Mouse (Mus musculus) hindbrain, embryonic 14.5 days (tissue): Measurements from ENCODE around the gene Oscar. TPM values are rescaled to one million over a fixed set of nuclear protein-coding genes. Genes with fewer than 3 reads are reported as not detected.

Source experiments
- ATAC-seq: fragments of 200-750 bp; cut with Nextera tagmentation; 2 replicates; pipeline ENCODE4 v1.8.0; 2017; ENCODE audit warnings: moderate number of reproducible peaks, mild to moderate bottlenecking, moderate TSS enrichment, moderate library complexity; ENCODE audit not compliant: low FRiP score
- DNase-seq: peaks from one replicate; pipeline ENCODE4 v3.0.0-alpha.2; 2015; ENCODE audit warnings: low spot score
- H3K27ac ChIP-seq: fragments of 300-500 bp; sonication (generic); 2 replicates; pipeline ENCODE4 v1.5.1; 2014; ENCODE audit warnings: mild to moderate bottlenecking, moderate library complexity
- H3K27me3 ChIP-seq: fragments of 300-500 bp; sonication (generic); 2 replicates; pipeline ENCODE4 v1.6.1; 2014; ENCODE audit warnings: mild to moderate bottlenecking, low read length, mixed read lengths; ENCODE audit not compliant: control insufficient read depth, insufficient read depth
- H3K36me3 ChIP-seq: fragments of 300-500 bp; sonication (generic); replicated peaks from 2 replicates; pipeline ENCODE4 v1.6.1; 2014; ENCODE audit not compliant: control insufficient read depth, insufficient read depth
- H3K4me1 ChIP-seq: fragments of 300-500 bp; sonication (generic); replicated peaks from 2 replicates; pipeline ENCODE4 v1.6.1; 2014; ENCODE audit warnings: antibody characterized with exemption, low read length, mixed read lengths; ENCODE audit not compliant: control insufficient read depth, insufficient read depth
- H3K4me2 ChIP-seq: fragments of 300-500 bp; sonication (generic); replicated peaks from 2 replicates; pipeline ENCODE4 v1.6.1; 2014; ENCODE audit warnings: mild to moderate bottlenecking, moderate library complexity
- H3K4me3 ChIP-seq: fragments of 300-500 bp; sonication (generic); replicated peaks from 2 replicates; pipeline ENCODE4 v1.5.1; 2014; ENCODE audit warnings: mild to moderate bottlenecking, low read length
- H3K9ac ChIP-seq: fragments of 300-500 bp; sonication (generic); 2 replicates; pipeline ENCODE4 v1.6.1; 2014
- H3K9me3 ChIP-seq: fragments of 300-500 bp; sonication (generic); 2 replicates; pipeline ENCODE4 v1.6.1; 2016; ENCODE audit warnings: low read length; ENCODE audit not compliant: control insufficient read depth
- WGBS: fragments of 180-500 bp; shearing (Covaris S2); extraction: QIAGEN DNeasy Blood & Tissue Kit; methylation state at CpG from one replicate; pipeline ENCODE4 v1.1.7; 2014; 5-methylcytosine and 5-hydroxymethylcytosine counted together
- polyA plus RNA-seq: library from polyadenylated mRNA; unstranded; fragments of >200 nt; fragmentation: Nextera tagmentation; extraction: Ambion mirVana; gene quantifications from 2 replicates; pipeline ENCODE4 v1.2.1, GENCODE M21; 2014

Oscar gene
- polyA plus RNA-seq, 1 experiment from 2014 or later: 0.39 TPM

GRCm38 (mm10) chr7:3616389-3617241 is 658 bp upstream of the Oscar start:
- Histone ChIP-seq H3K36me3 (peaks cover 30% of the 10 kb centered on the region), H3K27me3 (no peaks in the 10 kb centered on the region), H3K27ac (no peak overlapping the region), H3K9me3 (no peaks in the 10 kb centered on the region), H3K4me1 (peaks cover 12% of the 10 kb centered on the region), H3K4me3 (peak overlapping the region; percentile 74), H3K9ac (no peak overlapping the region), H3K4me2 (peak overlapping the region; percentile 86)
- WGBS: 42% methylated on average over 6 of the region's 6 CpGs
- ATAC-seq (peak; percentile 3; the same call in 1 of the 2 replicates), DNase-seq (no peak)

DNA sequence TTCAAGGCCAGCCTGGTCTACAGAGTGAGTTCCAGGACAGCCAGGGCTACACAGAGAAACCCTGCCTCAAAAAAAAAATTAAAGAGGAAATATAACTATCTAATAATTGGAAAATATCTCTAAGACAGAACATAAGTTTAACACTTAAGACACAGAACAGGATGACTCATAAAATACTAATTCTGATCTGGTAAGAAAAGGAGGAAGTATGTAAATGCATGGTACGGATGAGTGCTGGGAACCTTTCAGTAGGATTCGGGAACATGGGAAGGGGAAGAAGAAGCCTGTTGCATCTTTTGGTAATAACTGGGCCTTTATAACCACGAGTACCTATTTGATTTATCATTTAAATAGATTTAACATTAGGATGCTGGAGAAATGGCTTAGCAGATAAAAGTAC is 1.9 kb downstream of the Oscar start:
- Histone ChIP-seq H3K9ac (no peak overlapping the region), H3K36me3 (peaks cover 5% of the 10 kb centered on the region), H3K27me3 (no peaks in the 10 kb centered on the region), H3K4me2 (no peak overlapping the region), H3K4me1 (peaks cover 12% of the 10 kb centered on the region), H3K9me3 (no peaks in the 10 kb centered on the region), H3K4me3 (no peak overlapping the region), H3K27ac (no peak overlapping the region)
- ATAC-seq: no peak
- WGBS: 85% methylated on average over 3 of the region's 3 CpGs
- DNase-seq: no peak

- WGBS: 87% methylated on average over 13 of the region's 13 CpGs
Observed at GRCm38 (mm10) chr7:3611006-3611405, 5.0 kb downstream of the Oscar start.

GRCm38 (mm10) chr7:3610437-3610836 is 5.5 kb downstream of the Oscar start:
- Histone ChIP-seq H3K27ac (no peak overlapping the region), H3K4me2 (no peak overlapping the region), H3K4me1 (no peaks in the 10 kb centered on the region), H3K27me3 (no peaks in the 10 kb centered on the region), H3K4me3 (no peak overlapping the region), H3K9ac (no peak overlapping the region), H3K9me3 (no peaks in the 10 kb centered on the region), H3K36me3 (no peaks in the 10 kb centered on the region)
- no peak for DNase-seq
- no peak for ATAC-seq
- WGBS: 80% methylated on average over 3 of the region's 3 CpGs

More at GRCm38 (mm10) chr7:3611006-3611405, 5.0 kb downstream of the Oscar start:
- Histone ChIP-seq H3K27ac (no peak overlapping the region), H3K4me1 (no peaks in the 10 kb centered on the region), H3K27me3 (no peaks in the 10 kb centered on the region), H3K9me3 (no peaks in the 10 kb centered on the region), H3K36me3 (no peaks in the 10 kb centered on the region), H3K9ac (no peak overlapping the region), H3K4me2 (no peak overlapping the region), H3K4me3 (no peak overlapping the region)
- ATAC-seq (no peak), DNase-seq (no peak)

GRCm38 (mm10) chr7:3609082-3609481 is 6.9 kb downstream of the Oscar start:
- no peak overlapping the region for H3K4me2 ChIP-seq
- no peak for ATAC-seq
- H3K9me3 ChIP-seq: no peaks in the 10 kb centered on the region
- no peaks in the 10 kb centered on the region for H3K27me3 ChIP-seq
- H3K4me3 ChIP-seq: no peak overlapping the region
- 65% methylated on average over 3 of the region's 3 CpGs for WGBS
- H3K36me3 ChIP-seq: no peaks in the 10 kb centered on the region
- no peak overlapping the region for H3K27ac ChIP-seq
- H3K4me1 ChIP-seq: no peaks in the 10 kb centered on the region
- no peak for DNase-seq
- H3K9ac ChIP-seq: no peak overlapping the region

DNA sequence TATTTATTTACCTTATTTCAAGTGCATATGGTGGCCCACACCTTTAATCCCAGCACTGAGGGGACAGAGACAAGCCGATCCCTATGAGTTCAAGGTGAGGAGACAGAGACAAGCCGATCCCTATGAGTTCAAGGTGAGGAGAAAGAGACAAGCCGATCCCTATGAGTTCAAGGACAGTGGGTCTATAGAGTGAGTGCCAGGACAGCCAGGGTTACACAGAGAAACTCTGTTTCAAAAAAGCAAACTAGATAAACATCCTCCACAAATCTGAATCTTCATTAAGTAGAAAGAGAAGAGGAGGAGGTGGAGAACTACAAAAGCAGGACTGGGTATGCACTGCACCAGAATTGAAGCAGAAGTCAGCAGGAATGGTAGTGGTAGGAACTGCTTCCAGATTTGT is 7.3 kb downstream of the Oscar start:
- Histone ChIP-seq H3K27ac (no peak overlapping the region), H3K9ac (no peak overlapping the region), H3K4me2 (no peak overlapping the region), H3K27me3 (no peaks in the 10 kb centered on the region), H3K4me1 (no peaks in the 10 kb centered on the region), H3K4me3 (no peak overlapping the region), H3K36me3 (no peaks in the 10 kb centered on the region), H3K9me3 (no peaks in the 10 kb centered on the region)
- WGBS: 95% methylated on average over 3 of the region's 3 CpGs
- DNase-seq (no peak), ATAC-seq (no peak)

DNA sequence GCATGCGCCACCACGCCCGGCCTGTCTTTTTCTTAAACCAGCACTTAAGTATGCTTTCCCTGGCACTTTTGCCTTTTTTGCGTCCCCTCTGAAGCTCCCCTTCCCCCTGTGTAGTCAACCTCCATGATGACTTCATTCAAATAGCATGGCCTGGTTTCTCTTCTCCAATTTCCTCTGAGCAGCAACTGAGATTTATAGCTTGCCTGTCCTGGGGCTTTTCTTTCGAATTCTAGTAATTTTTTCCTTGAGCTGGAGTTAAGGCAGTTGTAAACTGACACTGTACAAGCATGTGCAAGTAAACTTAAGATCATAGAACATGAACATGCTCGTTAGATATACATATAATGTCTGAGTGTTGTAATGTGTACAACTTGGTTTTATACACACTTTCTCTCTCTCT is 8.6 kb downstream of the Oscar start:
- H3K4me1 ChIP-seq: no peaks in the 10 kb centered on the region
- 89% methylated on average over 6 of the region's 6 CpGs for WGBS
- no peaks in the 10 kb centered on the region for H3K27me3 ChIP-seq
- no peak for DNase-seq
- H3K4me3 ChIP-seq: no peak overlapping the region
- no peak overlapping the region for H3K9ac ChIP-seq
- no peaks in the 10 kb centered on the region for H3K9me3 ChIP-seq
- H3K4me2 ChIP-seq: no peak overlapping the region
- H3K36me3 ChIP-seq: no peaks in the 10 kb centered on the region
- ATAC-seq: no peak
- no peak overlapping the region for H3K27ac ChIP-seq

DNA sequence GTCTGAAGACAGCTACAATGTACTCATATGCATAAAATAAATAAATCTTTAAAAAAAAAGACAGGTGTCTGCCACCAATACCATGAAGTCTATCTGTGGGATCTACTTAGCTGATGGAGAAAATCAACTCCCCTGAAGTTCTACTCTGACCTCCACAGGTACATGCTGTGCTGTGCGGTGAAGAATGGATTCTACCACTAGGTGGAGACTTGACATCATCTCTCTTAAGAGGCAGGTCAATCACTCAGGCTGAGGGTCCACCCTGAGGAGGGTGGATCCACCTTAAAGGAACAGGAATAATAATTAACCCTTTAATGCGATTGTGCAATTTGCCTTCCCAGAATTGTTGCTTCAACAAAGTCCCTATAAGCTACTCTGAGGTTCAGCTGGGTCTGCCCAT is 9.2 kb downstream of the Oscar start:
- no peaks in the 10 kb centered on the region for H3K36me3 ChIP-seq
- DNase-seq: no peak
- no peak overlapping the region for H3K4me3 ChIP-seq
- H3K4me2 ChIP-seq: no peak overlapping the region
- H3K27me3 ChIP-seq: no peaks in the 10 kb centered on the region
- H3K4me1 ChIP-seq: no peaks in the 10 kb centered on the region
- H3K9me3 ChIP-seq: no peaks in the 10 kb centered on the region
- WGBS: 23% methylated on average over 2 of the region's 2 CpGs
- no peak overlapping the region for H3K27ac ChIP-seq
- no peak for ATAC-seq
- H3K9ac ChIP-seq: no peak overlapping the region

GRCm38 (mm10) chr7:3601119-3601518 is 14.8 kb downstream of the Oscar start:
- Histone ChIP-seq H3K4me1 (no peaks in the 10 kb centered on the region), H3K27me3 (no peaks in the 10 kb centered on the region), H3K4me2 (no peak overlapping the region), H3K27ac (no peak overlapping the region), H3K36me3 (no peaks in the 10 kb centered on the region), H3K9ac (no peak overlapping the region), H3K9me3 (no peaks in the 10 kb centered on the region), H3K4me3 (no peak overlapping the region)
- 17% methylated on average over 4 of the region's 4 CpGs for WGBS
- peak; percentile 43; the same call in 1 of the 2 replicates for ATAC-seq
- DNase-seq: peak; percentile 89
